Mouse (Mus musculus): ENCODE measurements around the gene Zfp280b. TPM values are rescaled to one million over a fixed set of nuclear protein-coding genes. Genes with fewer than 3 reads are reported as not detected.

The Zfp280b gene
- total and polyA plus RNA-seq, 3 experiments, result 19.0 to 36.6 (median 24.4) TPM

DNA sequence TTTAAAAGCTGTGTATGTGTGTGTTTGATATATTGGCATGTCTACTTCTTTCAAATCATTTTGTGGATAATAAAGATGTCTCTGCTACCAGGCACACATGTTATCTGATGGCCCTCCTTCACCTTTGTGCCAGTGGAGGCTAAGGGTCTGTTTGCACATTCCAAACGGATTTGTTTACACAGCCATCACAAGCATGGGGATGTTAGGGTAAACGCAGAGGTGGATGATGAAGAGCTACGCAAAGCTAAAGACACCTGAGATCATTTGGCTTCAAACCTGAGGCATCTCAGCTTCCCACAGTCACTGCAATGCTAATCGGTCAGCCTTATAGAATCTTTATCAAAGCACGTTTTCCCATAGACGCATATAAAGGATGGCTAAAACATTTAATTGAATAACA is 16.5 kb downstream of the Zfp280b start:
- H3K79me2 ChIP-seq (replicated peaks; ENCODE audit: control insufficient read depth, extremely low read depth, insufficient read depth, poor library complexity, severe bottlenecking), result no peaks in the 10 kb centered on the region
- H3K27ac ChIP-seq (ENCODE audit: insufficient read depth, low read depth), result no peak overlapping the region
- H3K9ac ChIP-seq (ENCODE audit: insufficient read depth, low read depth), result no peak overlapping the region
- H3K9me3 ChIP-seq (replicated peaks; ENCODE audit: low read length), result no peaks in the 10 kb centered on the region
- H3K4me2 ChIP-seq (ENCODE audit: insufficient read depth, low read depth, poor library complexity, severe bottlenecking), result no peak overlapping the region
- peaks cover 4 to 6% of the 10 kb centered on the region in 2 experiments for H3K36me3 ChIP-seq (replicated peaks in 1 of 2; ENCODE audit: control insufficient read depth in 1 of 2, insufficient read depth in 1 of 2, low read length in 1 of 2)
- in situ Hi-C loops (cut with MboI; ENCODE audit: low pct_ligation_motif_present, low pct_unique_long_range_greater_than_20kb, low sequenced_read_pairs), result no loop called here
- no peak for TF ChIP-seq MYC (IDR thresholded peaks at IDR 0.05; ENCODE audit: low read depth, low read length)
- TF ChIP-seq POLR2AphosphoS2 (IDR thresholded peaks at IDR 0.05; ENCODE audit: low read depth, low read length), result no peak
- TF ChIP-seq SMC3 (IDR thresholded peaks at IDR 0.05; ENCODE audit: low read depth, low read length), result no peak
- TF ChIP-seq UBTF (IDR thresholded peaks at IDR 0.05; ENCODE audit: low read depth, low read length), result no peak
- no peak for TF ChIP-seq RCOR1 (conservative IDR thresholded peaks at IDR 0.05; ENCODE audit: low read depth, low read length)
- no peak for TF ChIP-seq RAD21 (IDR thresholded peaks at IDR 0.05; ENCODE audit: low read depth, low read length)
- no peak for TF ChIP-seq KAT2A (IDR thresholded peaks at IDR 0.05; ENCODE audit: insufficient replicate concordance, low read length)
- TF ChIP-seq USF2 (conservative IDR thresholded peaks at IDR 0.05; ENCODE audit: low read depth, low read length), result no peak
- no peak for TF ChIP-seq NELFE (IDR thresholded peaks at IDR 0.05; ENCODE audit: low read depth, low read length)
- TF ChIP-seq USF1 (IDR thresholded peaks at IDR 0.05; ENCODE audit: low read depth, low read length), result no peak
- TF ChIP-seq EP300 (IDR thresholded peaks at IDR 0.05; ENCODE audit: low read length), result no peak
- no peak for TF ChIP-seq ETS1 (conservative IDR thresholded peaks at IDR 0.05; ENCODE audit: low read depth, low read length)
- no peak for TF ChIP-seq ZNF384 (IDR thresholded peaks at IDR 0.05; ENCODE audit: low read depth, low read length)
- no peak for TF ChIP-seq ELF1 (IDR thresholded peaks at IDR 0.05; ENCODE audit: low read depth, low read length)
- no peak for TF ChIP-seq TCF12 (IDR thresholded peaks at IDR 0.05; ENCODE audit: low read depth, low read length)
- no peak for TF ChIP-seq NRF1 (IDR thresholded peaks at IDR 0.05; ENCODE audit: low read depth, low read length)
- no peak for TF ChIP-seq MEF2A (IDR thresholded peaks at IDR 0.05; ENCODE audit: borderline replicate concordance, low read depth, low read length)
- TF ChIP-seq MXI1 (IDR thresholded peaks at IDR 0.05; ENCODE audit: low read depth, low read length), result no peak
- TF ChIP-seq JUND (conservative IDR thresholded peaks at IDR 0.05; ENCODE audit: low read depth, low read length), result no peak
- no peak for TF ChIP-seq ZC3H11A (IDR thresholded peaks at IDR 0.05; ENCODE audit: low read depth, low read length)
- dilution Hi-C loops (cut with MboI; ENCODE audit: extremely low pct_ligation_motif_present, extremely low pct_unique_long_range_greater_than_20kb, low sequenced_read_pairs), result no loop called here
- no peak overlapping the region for H3K4me3 ChIP-seq (replicated peaks in 1 of 3; ENCODE audit: low read depth in 2 of 3, low read length in 2 of 3, poor library complexity in 1 of 3)
- no peaks in the 10 kb centered on the region for H3K4me1 ChIP-seq (ENCODE audit: control insufficient read depth in 1 of 2, insufficient read depth in 2 of 2)
- H3K27me3 ChIP-seq (replicated peaks), result no peaks in the 10 kb centered on the region
- no peak for DNase-seq (ENCODE audit: extremely low read depth)

DNA sequence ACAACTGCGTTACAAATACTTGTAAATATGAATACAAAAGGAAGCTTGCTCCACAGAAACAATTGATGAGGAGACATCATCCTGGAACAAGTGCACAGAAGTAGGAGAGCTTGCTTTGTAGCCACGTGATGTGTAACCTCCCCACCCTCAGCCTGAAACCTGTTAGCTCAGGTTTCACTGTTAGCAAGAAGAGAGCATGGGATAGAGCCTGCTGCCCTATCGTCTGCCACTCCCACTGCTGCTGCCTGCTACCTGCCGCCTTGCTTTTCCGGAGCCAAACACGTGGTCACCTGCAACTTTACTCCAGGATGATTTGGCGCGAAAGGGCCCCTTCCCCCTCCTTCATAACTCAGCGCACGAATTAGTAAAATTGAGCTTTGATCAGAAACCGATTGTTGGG is 19.4 kb downstream of the Zfp280b start:
- H3K27ac ChIP-seq (ENCODE audit: insufficient read depth, low read depth), result no peak overlapping the region
- no peak for DNase-seq (ENCODE audit: extremely low read depth)
- in situ Hi-C loops (cut with MboI; ENCODE audit: low pct_ligation_motif_present, low pct_unique_long_range_greater_than_20kb, low sequenced_read_pairs) (no loop called here), dilution Hi-C loops (cut with MboI; ENCODE audit: extremely low pct_ligation_motif_present, extremely low pct_unique_long_range_greater_than_20kb, low sequenced_read_pairs) (no loop called here)
- no peak overlapping the region for H3K9ac ChIP-seq (ENCODE audit: insufficient read depth, low read depth)
- H3K36me3 ChIP-seq (replicated peaks in 1 of 2; ENCODE audit: control insufficient read depth in 1 of 2, insufficient read depth in 1 of 2, low read length in 1 of 2), result no peaks in the 10 kb centered on the region
- no peaks in the 10 kb centered on the region for H3K79me2 ChIP-seq (replicated peaks; ENCODE audit: control insufficient read depth, extremely low read depth, insufficient read depth, poor library complexity, severe bottlenecking)
- no peak overlapping the region for H3K4me2 ChIP-seq (ENCODE audit: insufficient read depth, low read depth, poor library complexity, severe bottlenecking)
- H3K27me3 ChIP-seq (replicated peaks), result no peaks in the 10 kb centered on the region
- no peak for TF ChIP-seq TBP (conservative IDR thresholded peaks at IDR 0.05; ENCODE audit: low read depth, low read length)
- H3K4me3 ChIP-seq (replicated peaks in 1 of 3; ENCODE audit: low read depth in 2 of 3, low read length in 2 of 3, poor library complexity in 1 of 3), result no peak overlapping the region
- no peaks in the 10 kb centered on the region for H3K4me1 ChIP-seq (ENCODE audit: control insufficient read depth in 1 of 2, insufficient read depth in 2 of 2)
- no peaks in the 10 kb centered on the region for H3K9me3 ChIP-seq (replicated peaks; ENCODE audit: low read length)

All from CH12.LX (cell line).